Mouse (Mus musculus): ENCODE data around the gene Cwf19l1.
"Not testable (repeated sequence)": the region's sequence is repeated elsewhere in the genome, so short reads cannot be mapped to it uniquely, and the experiment has no call there.

The Cwf19l1 gene

GRCm38 (mm10) chr19:44135072-44135959, at the start of gene Cwf19l1:
Gene Cwf19l1, minus strand, starts transcription at chr19:44135876.
- in situ Hi-C loops (cut with MboI, MseI) = no loop called here

GRCm38 (mm10) chr19:44183968-44184367, 48.3 kb upstream of the Cwf19l1 start:
- in situ Hi-C loops (cut with MboI, MseI) = no loop called here

GRCm38 (mm10) chr19:44180502-44180901, 44.8 kb upstream of the Cwf19l1 start:
- in situ Hi-C loops (cut with MboI, MseI) = no loop called here

- in situ Hi-C loops (cut with MboI, MseI) = no loop called here
Measured at GRCm38 (mm10) chr19:44176741-44177140, 41.1 kb upstream of the Cwf19l1 start.

DNA sequence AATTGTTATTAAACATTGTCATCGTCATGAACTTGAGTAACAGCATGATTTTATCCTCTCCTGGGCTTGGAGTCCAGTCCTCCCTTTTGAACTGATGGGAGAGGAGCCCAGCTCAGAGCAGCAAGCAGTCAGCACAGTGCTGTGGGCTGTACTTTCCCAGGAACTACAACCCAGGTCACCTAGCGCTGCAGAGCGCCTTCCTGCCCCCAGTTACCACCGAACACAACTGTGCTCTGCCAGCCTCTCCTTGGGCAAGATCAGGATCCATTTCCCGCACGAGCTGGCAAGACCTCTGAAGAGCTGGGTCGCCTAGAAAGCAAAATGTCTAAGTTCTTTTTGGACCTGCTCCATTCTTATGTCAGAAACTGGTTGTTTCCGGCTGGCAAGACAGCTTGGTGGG, 39.2 kb upstream of the Cwf19l1 start:
- in situ Hi-C loops (cut with MboI, MseI) = no loop called here

DNA sequence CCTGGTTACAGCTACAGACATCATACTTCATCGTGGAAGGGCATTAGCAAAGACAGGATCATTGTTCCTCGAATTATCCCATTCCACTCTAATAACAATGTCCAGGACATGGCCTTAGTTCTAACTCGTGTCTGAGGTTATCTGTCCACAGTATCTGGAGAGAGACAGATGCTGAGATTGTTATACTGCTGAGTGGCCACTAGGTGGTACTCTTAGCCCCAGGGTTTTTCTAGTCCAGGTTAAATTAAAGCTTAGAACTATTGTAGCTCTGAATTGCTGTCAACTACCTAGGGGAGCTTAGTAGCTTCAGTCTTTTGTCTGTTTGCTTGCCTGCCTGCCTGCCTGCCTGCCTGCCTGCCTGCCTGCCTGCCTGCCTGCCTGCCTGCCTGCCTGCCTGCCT, 25.8 kb upstream of the Cwf19l1 start:
- in situ Hi-C loops (cut with MboI, MseI) = no loop called here

DNA sequence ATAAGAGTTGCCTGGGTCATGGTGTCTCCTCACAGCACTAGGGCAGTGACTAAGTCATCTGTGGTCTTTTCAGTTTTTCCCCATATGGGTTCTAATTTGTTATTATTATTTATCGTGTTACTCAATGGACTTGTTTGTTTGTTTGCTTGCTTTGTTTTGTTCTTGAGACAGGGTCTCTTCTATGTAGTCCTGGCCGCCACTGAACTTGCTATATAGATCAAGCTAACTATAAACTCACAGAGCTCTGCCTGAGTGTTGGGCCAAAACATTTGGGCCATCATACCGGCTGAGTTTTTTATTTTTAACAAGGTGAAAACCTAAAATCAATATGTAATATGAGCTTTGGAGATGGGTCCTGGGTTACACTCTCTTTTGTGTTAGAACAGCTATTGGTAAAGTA, 23.7 kb upstream of the Cwf19l1 start:
- in situ Hi-C loops (cut with MboI, MseI) = no loop called here

- in situ Hi-C loops (cut with MboI, MseI) = no loop called here
Measured at GRCm38 (mm10) chr19:44157005-44157404, 21.3 kb upstream of the Cwf19l1 start.

DNA sequence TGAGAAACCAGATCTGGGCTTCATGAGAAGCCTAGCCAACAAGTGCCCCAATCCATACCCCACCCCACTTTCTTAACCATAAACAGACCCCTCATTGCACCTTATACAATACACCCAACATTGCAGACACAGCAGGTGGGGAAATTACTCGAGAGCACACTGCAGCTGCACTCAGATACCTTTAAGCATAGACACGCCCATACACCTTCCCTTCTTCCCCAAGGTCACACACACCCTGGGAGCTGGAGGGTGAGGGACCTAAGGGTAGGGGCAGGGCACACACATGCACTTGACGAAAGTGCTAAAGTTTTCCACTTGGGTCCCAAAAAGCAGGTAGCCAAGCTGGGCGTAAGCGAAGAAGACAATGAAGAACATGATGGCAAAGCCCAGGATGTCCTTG, 18.1 kb upstream of the Cwf19l1 start:
- in situ Hi-C loops (cut with MboI, MseI) = no loop called here

GRCm38 (mm10) chr19:44148991-44149390, 13.3 kb upstream of the Cwf19l1 start:
- in situ Hi-C loops (cut with MboI, MseI) = no loop called here

DNA sequence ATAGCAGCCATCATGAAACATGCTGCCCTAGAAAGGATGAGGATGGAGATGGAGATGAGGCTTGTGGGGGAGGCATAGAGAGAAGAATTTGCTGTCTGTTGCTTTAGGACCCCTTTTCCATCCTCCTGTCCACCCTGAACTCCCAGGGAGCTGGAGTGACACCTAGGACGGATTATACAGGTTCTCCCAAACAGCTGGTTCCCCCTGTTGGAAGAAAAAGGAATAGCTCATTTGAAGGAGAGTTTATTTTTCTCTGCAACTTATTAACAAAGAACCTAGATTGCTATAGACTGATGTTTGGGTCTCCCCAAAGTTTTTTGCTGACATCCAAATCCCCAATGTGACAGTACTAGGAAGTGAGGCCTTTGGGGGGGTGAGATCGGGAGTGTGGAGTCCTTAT, 12.7 kb upstream of the Cwf19l1 start:
- in situ Hi-C loops (cut with MboI, MseI) = no loop called here

DNA sequence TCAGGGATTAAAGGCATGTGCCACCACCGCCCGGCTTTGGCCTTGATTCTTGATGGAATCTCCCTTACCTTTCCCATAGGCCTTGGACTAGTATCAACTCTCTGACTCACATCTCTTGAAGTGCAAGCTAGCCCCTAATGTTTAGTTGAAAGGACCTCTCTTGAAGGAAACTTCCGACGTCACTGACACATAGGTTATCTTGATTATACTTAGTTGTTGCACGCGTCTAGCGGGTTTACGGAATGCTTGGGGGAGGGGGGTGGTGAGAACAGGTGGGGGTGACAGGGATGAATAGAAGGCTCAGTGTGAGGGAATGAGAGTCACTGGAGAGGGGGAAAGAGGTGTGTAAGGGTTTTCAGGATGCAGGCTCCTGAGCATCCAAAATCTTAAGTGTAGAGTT, 11.3 kb upstream of the Cwf19l1 start:
- in situ Hi-C loops (cut with MboI, MseI) = no loop called here

DNA sequence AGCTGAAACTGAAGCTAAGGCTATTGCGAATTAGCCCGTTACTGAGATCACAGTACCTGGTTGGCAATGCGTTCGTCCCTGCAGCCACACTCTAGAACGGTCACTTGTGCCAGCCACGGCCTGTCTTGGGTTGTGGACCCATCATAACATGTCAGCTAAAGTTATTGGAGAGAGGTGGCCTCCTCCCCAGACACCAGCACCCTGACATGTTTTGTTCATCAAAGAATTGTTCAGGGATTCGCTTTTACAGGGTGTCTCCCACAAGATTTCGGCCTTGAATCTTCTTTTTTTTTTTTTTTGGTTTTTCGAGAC, 10.8 kb upstream of the Cwf19l1 start:
- in situ Hi-C loops (cut with MboI, MseI) = no loop called here

- in situ Hi-C loops (cut with MboI, MseI) = no loop called here
Measured at GRCm38 (mm10) chr19:44145702-44146567, 10.3 kb upstream of the Cwf19l1 start, which contains the start of gene Bloc1s2. Gene Bloc1s2, minus strand, starts transcription at chr19:44146446.

- in situ Hi-C loops (cut with MboI, MseI) = no loop called here
Measured at GRCm38 (mm10) chr19:44144366-44144765, 8.7 kb upstream of the Cwf19l1 start.

- in situ Hi-C loops (cut with MboI, MseI) = no loop called here
Measured at GRCm38 (mm10) chr19:44135960-44136485, 347 bp upstream of the Cwf19l1 start.

- in situ Hi-C loops (cut with MboI, MseI) = no loop called here
Measured at GRCm38 (mm10) chr19:44132917-44133316, 2.8 kb downstream of the Cwf19l1 start.

DNA sequence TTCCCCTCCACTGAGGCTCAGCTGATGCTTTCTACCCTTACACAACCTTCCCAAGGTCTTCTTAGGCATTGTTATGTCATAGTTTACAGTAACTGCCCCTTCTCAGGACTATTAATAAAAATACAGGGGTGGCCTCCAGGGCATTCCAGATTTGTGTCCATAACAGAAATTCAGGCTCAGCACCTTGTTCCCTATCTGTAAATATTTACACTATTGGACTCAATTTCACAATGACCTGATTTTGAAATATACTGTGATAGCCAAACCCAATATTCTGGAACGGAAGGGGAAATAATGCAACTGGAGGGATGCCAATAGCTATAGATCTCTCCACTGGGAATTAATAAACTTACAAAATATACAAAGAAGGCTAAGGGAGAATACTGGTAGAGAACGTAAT, 7.1 kb downstream of the Cwf19l1 start:
- in situ Hi-C loops (cut with MboI, MseI) = no loop called here

DNA sequence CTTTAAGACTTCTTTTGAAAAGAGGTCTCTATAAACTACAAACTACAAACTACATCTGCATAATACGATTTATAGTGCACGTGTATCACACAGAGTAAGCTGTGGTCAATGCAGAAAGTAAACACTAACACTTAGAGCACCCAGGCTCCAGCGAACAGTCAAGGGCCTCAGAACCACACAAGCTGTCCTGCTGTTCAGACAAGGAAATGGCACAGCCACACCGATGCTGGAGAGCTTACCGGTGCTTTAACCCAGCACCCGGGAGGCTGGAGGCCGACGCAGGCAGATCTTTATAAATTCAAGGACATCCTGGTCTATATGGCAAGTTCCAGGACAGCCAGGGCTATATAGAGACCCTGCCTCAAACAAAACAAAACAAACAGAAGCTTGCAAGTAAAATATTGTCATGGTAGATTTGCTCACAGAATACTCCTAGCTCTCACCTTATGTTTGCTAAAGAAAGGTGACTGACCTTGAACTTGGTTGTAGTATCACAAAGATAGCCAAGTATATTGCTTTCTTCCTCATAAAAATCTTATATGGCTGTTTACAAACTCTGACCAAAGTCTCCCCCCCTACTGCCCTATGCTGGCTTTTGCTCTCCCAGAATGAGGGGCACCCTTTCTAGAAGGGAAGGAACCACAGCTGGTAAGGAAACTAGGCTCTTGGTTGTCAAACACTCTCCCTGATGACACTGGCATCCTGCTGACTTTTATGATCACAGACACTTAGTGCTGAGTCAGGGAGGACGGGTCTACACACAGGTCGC, 7.8 kb downstream of the Cwf19l1 start:
- in situ Hi-C loops (cut with MboI, MseI) = no loop called here

- in situ Hi-C loops (cut with MboI, MseI) = no loop called here
Measured at GRCm38 (mm10) chr19:44121137-44121536, 14.5 kb downstream of the Cwf19l1 start.

DNA sequence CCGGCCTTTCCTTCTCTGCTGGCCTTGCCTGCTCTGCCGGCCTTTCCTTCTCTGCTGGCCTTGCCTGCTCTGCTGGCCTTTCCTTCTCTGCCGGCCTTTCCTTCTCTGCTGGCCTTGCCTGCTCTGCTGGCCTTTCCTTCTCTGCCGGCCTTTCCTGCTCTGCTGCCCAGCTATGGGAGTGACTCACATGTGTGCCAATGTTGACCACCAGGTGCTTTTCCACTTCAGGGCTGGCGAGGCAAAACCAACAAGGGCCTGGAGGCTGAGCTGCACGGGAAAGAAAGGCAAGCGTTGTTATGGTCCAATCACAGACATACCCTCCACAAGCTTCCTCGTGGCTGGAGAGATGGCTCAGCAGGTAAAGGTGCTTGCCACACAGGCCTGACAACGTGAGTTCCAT, 15.0 kb downstream of the Cwf19l1 start:
- in situ Hi-C loops (cut with MboI, MseI) = not testable (repeated sequence)

GRCm38 (mm10) chr19:44117793-44118192, 17.9 kb downstream of the Cwf19l1 start:
- in situ Hi-C loops (cut with MboI, MseI) = no loop called here
